Mouse (Mus musculus) embryonic facial prominence, embryonic 13.5 days (tissue): ENCODE data around the gene Fam32a. TPM values are rescaled to one million over a fixed set of nuclear protein-coding genes. Genes with fewer than 3 reads are reported as not detected.

ENCODE experiments used
- ATAC-seq: fragments of 200-750 bp; cut with Nextera tagmentation; 2 replicates; pipeline ENCODE4 v1.8.0; 2017; ENCODE audit warnings: low read depth; ENCODE audit not compliant: insufficient number of reproducible peaks, insufficient read depth, low FRiP score, low TSS enrichment
- H3K27ac ChIP-seq: fragments of 300-500 bp; sonication (generic); 2 replicates; pipeline ENCODE4 v1.5.1; 2015; ENCODE audit warnings: moderate library complexity, mild to moderate bottlenecking, inconsistent platforms
- H3K27me3 ChIP-seq: fragments of 300-500 bp; sonication (generic); 2 replicates; pipeline ENCODE4 v1.6.1; 2015; ENCODE audit warnings: mild to moderate bottlenecking, inconsistent platforms
- H3K36me3 ChIP-seq: fragments of 300-500 bp; sonication (generic); 2 replicates; pipeline ENCODE4 v1.6.1; 2015; ENCODE audit warnings: mild to moderate bottlenecking, inconsistent platforms
- H3K4me1 ChIP-seq: fragments of 300-500 bp; sonication (generic); 2 replicates; pipeline ENCODE4 v1.6.1; 2015; ENCODE audit warnings: inconsistent platforms
- H3K4me2 ChIP-seq: fragments of 300-500 bp; sonication (generic); 2 replicates; pipeline ENCODE4 v1.6.1; 2015; ENCODE audit warnings: moderate library complexity, mild to moderate bottlenecking, inconsistent platforms
- H3K4me3 ChIP-seq: fragments of 300-500 bp; sonication (generic); 2 replicates; pipeline ENCODE4 v1.5.1; 2015; ENCODE audit warnings: mild to moderate bottlenecking, inconsistent platforms
- H3K9ac ChIP-seq: fragments of 300-500 bp; sonication (generic); 2 replicates; pipeline ENCODE4 v1.6.1; 2015; ENCODE audit warnings: mild to moderate bottlenecking, inconsistent platforms
- H3K9me3 ChIP-seq: fragments of 300-500 bp; sonication (generic); 2 replicates; pipeline ENCODE4 v1.6.1; 2016; ENCODE audit warnings: inconsistent platforms
- WGBS: fragments of 180-500 bp; shearing (Covaris S2); methylation state at CpG from one replicate; pipeline ENCODE4 v1.1.7; 2015; ENCODE audit warnings: mixed read lengths; 5-methylcytosine and 5-hydroxymethylcytosine counted together
- polyA plus RNA-seq: library from polyadenylated mRNA; unstranded; fragments of >200 nt; fragmentation: Nextera tagmentation; extraction: Ambion mirVana; gene quantifications from 2 replicates; pipeline ENCODE4 v1.2.1, GENCODE M21; 2015

Gene Fam32a
- polyA plus RNA-seq, 1 experiment from 2014 or later = 75.3 TPM

DNA sequence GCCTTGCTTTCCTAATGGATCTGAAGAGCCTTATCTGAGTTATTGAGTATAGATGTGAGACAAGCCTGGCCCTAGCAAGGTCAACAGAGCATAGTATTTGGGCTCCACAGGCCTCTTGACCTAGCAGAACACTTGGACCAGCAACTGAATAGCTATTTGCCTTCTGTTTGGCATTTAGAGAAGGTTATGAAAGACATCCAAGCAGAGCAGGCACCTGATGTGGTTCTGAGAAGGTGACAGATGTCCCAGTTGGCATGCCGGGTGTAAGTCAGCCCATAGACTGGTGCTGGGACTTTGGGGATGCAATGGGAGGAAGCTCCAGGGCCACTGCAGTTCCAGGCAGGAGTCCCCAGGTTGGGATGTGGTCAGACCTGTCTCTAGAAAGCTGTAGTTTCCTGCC is 22.7 kb downstream of the Fam32a start:
- Histone ChIP-seq H3K4me2 (no peak overlapping the region), H3K27ac (no peak overlapping the region), H3K9ac (no peak overlapping the region), H3K36me3 (peaks cover 23% of the 10 kb centered on the region), H3K27me3 (no peaks in the 10 kb centered on the region), H3K4me3 (no peak overlapping the region), H3K9me3 (no peaks in the 10 kb centered on the region), H3K4me1 (peaks cover 10% of the 10 kb centered on the region)
- ATAC-seq = no peak
- WGBS = 91% methylated on average over 1 of the region's 1 CpGs

DNA sequence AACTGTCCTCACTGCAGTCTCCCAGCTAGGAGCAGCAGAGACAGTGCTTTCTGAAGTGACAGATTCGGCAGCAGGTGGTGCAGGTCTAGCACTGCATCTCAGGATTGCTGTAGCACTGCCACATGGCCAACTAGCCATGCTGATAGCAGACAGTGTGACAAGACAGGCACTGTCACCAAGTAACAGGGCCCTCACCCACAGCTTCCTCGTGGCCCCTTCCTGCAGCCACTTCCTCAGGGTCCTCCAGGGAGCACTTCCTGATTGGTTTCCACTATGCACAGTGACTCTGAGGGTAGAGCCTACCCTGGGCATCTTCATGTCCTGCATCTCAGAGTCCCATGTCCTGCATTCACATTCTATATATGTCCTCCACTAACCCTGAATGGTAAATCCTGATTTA is 25.1 kb downstream of the Fam32a start:
- no peak for ATAC-seq
- Histone ChIP-seq H3K9me3 (no peaks in the 10 kb centered on the region), H3K4me1 (peaks cover 10% of the 10 kb centered on the region), H3K9ac (no peak overlapping the region), H3K4me3 (no peak overlapping the region), H3K27me3 (no peaks in the 10 kb centered on the region), H3K27ac (no peak overlapping the region), H3K4me2 (no peak overlapping the region), H3K36me3 (peaks cover 28% of the 10 kb centered on the region)
- 80% methylated on average over 2 of the region's 2 CpGs for WGBS

DNA sequence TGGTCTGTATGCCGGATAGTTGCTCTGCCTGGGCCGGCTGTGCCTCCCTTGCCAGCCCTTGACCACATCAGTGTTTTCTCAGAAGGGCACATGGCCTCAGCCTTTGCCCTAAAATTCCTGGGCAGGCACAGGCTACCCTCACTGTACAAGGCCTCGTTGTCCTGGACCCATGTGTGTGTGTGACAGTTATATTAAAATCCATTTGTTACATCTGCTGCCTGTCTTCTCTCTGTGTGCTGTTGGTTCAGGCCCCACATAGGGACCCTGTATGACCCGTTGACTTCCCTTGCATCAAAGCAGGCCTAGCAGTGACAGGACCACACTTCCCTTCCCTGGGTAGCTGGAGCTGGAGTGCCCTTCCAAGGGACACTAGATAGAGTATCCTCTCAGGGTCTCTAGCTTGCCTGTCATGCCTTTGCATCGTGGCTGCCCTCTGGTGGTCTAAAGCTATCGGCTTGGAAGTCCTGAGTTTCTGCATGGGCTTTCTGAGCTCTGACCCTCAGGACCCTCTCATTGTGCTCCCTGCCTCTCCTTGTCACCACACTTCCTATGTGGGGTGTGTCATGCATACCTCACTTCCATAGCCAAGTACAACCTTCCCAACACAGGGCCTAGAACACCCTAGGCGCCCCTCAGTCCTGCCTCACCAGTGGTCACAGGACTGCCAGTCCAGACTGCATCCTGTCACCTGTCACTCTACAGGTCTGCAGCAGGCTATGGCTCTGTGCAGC is 37.8 kb downstream of the Fam32a start:
- H3K27me3 ChIP-seq = no peaks in the 10 kb centered on the region
- H3K4me1 ChIP-seq = peaks cover 7% of the 10 kb centered on the region
- no peaks in the 10 kb centered on the region for H3K9me3 ChIP-seq
- no peak overlapping the region for H3K9ac ChIP-seq
- no peak; the same call in 1 of the 2 replicates for ATAC-seq
- peaks cover 38% of the 10 kb centered on the region for H3K36me3 ChIP-seq
- H3K4me2 ChIP-seq = no peak overlapping the region
- H3K27ac ChIP-seq = no peak overlapping the region
- WGBS = 56% methylated on average over 7 of the region's 7 CpGs
- no peak overlapping the region for H3K4me3 ChIP-seq

DNA sequence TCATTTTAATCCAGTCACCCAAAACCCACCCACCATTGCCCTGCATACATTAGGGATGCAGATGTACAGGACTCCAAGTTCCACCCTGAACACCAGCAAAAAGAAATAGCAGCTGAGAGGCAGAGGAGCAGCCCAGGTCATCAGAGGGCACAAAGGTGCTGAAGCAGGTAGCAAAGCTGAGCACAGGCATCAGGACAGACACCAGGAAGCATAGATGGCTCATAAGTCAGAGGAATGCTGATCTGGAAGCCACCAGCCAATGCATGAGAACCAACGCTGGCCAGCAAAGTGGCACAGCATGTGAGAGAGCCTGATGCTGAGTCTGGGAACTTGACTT is 38.3 kb downstream of the Fam32a start:
- no peak overlapping the region for H3K9ac ChIP-seq
- H3K4me3 ChIP-seq = no peak overlapping the region
- peaks cover 7% of the 10 kb centered on the region for H3K4me1 ChIP-seq
- H3K4me2 ChIP-seq = no peak overlapping the region
- no peak overlapping the region for H3K27ac ChIP-seq
- no peaks in the 10 kb centered on the region for H3K9me3 ChIP-seq
- peaks cover 33% of the 10 kb centered on the region for H3K36me3 ChIP-seq
- ATAC-seq = no peak
- 82% methylated on average over 1 of the region's 1 CpGs for WGBS
- no peaks in the 10 kb centered on the region for H3K27me3 ChIP-seq

DNA sequence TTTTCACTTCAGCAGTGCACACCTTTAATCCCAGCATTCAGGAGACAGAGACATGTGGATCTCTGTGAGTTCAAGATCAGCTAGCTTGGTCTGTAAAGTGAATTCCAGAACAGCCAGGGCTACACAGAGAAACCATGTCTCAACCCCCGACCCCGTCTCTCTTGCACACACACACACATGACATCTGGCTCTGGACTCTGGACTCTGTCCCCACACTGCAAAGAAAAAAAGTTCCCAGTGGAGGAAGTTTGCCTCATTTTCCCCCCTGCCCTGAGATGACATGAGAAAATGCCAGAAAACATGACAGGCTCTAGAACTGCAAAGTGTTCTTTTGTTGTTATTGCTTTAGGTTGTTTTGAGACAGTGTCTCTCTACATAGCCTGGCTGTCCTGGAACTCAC is 40.3 kb downstream of the Fam32a start:
- no peak overlapping the region for H3K9ac ChIP-seq
- H3K27me3 ChIP-seq = no peaks in the 10 kb centered on the region
- no peak for ATAC-seq
- no peak overlapping the region for H3K4me3 ChIP-seq
- peaks cover 7% of the 10 kb centered on the region for H3K4me1 ChIP-seq
- H3K9me3 ChIP-seq = no peaks in the 10 kb centered on the region
- no peak overlapping the region for H3K4me2 ChIP-seq
- 67% methylated on average over 2 of the region's 2 CpGs for WGBS
- peaks cover 17% of the 10 kb centered on the region for H3K36me3 ChIP-seq
- no peak overlapping the region for H3K27ac ChIP-seq

DNA sequence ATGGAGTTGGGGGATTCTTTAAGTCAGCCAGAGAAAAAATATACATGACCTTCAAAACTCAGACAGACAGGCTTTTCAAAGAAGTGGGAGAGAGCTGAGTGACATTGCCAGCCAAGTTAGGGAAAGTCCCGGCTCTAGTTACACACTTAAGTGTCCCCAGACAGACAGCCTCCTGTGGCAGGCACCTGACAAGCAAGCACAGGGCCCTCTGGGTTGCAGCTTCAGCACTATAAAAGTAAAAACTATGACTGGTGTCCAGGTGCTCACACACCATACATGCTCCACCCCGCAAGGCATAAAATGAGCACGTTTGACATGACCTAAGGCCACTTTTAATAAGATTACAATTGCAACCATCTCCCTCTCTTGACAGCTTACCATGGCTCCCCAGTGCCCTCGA is 41.1 kb downstream of the Fam32a start:
- Histone ChIP-seq H3K36me3 (peaks cover 10% of the 10 kb centered on the region), H3K27ac (no peak overlapping the region), H3K9ac (peak overlapping the region; percentile 46; the same call in 1 of the 2 replicates), H3K9me3 (no peaks in the 10 kb centered on the region), H3K4me1 (peaks cover 7% of the 10 kb centered on the region), H3K27me3 (no peaks in the 10 kb centered on the region), H3K4me3 (no peak overlapping the region), H3K4me2 (no peak overlapping the region)
- ATAC-seq = no peak
- 41% methylated on average over 4 of the region's 4 CpGs for WGBS

DNA sequence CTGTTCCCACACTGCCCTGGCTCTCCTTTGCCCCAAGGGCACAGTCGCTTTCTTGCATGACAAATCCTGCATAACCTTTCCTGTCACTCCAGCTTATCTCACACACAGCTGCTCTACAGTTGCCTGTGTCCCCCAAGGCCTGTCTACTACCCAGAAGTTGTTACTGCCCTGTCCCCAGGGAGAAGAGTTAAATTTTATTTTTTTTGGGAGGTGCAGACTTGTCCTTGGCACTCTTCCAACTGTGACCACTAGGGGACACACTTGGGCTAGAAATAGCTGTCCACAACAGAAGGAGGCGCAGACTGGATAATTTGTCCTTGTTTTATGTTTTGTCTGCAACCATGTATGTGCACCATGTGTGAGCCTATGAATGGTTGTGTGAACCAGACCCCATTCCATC is 41.5 kb downstream of the Fam32a start:
- peaks cover 7% of the 10 kb centered on the region for H3K4me1 ChIP-seq
- H3K9ac ChIP-seq = peak overlapping the region; percentile 46; the same call in 1 of the 2 replicates
- no peak overlapping the region for H3K27ac ChIP-seq
- peaks cover 7% of the 10 kb centered on the region for H3K36me3 ChIP-seq
- no peak overlapping the region for H3K4me2 ChIP-seq
- ATAC-seq = no peak
- H3K4me3 ChIP-seq = no peak overlapping the region
- H3K9me3 ChIP-seq = no peaks in the 10 kb centered on the region
- no peaks in the 10 kb centered on the region for H3K27me3 ChIP-seq
- WGBS = 24% methylated on average over 2 of the region's 2 CpGs

DNA sequence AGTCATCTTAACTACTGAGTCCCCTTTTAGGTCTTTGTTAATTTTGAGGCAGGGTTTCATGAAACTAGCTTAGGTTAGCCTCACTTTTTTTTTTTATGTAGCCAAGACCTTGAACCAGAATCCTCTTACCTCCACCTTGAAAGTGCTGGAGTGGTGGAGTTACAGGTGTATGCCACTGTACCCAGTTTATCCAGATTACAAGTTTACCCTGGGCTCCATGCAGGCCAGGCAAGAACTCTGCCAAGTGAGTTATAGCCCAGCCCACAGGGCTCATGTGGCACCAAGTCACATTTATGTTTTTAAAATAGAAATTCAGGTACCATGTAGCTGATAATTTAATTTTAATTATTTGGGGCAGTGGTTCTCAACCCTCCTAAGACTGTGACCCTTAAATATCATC is 41.9 kb downstream of the Fam32a start:
- peaks cover 7% of the 10 kb centered on the region for H3K4me1 ChIP-seq
- no peak overlapping the region for H3K4me3 ChIP-seq
- H3K4me2 ChIP-seq = no peak overlapping the region
- H3K27ac ChIP-seq = no peak overlapping the region
- H3K9me3 ChIP-seq = no peaks in the 10 kb centered on the region
- H3K9ac ChIP-seq = no peak overlapping the region
- peaks cover 7% of the 10 kb centered on the region for H3K36me3 ChIP-seq
- H3K27me3 ChIP-seq = no peaks in the 10 kb centered on the region
- no peak for ATAC-seq

DNA sequence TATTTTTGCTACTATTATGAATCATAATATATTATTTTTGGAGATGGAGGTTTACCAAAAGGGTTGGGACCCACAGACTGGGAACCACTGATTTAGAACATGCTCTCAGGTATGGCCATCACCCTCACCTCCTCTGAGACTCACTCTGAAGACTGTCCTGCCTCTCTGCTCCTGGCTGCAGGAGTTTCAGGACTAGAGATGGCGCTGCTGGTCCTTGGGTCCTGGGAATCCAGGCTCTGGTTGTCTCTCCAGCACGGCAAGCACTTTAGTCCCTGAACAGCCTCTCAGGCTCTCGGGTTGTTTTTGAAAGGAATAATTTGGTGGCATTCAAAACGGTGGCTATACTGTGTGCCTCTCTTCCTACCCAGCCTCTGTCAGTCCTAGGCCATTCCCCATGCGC is 42.3 kb downstream of the Fam32a start:
- Histone ChIP-seq H3K9ac (no peak overlapping the region), H3K4me2 (no peak overlapping the region), H3K27me3 (no peaks in the 10 kb centered on the region), H3K27ac (no peak overlapping the region), H3K4me3 (no peak overlapping the region), H3K4me1 (peaks cover 7% of the 10 kb centered on the region), H3K9me3 (no peaks in the 10 kb centered on the region), H3K36me3 (peaks cover 5% of the 10 kb centered on the region)
- no peak for ATAC-seq
- 47% methylated on average over 5 of the region's 5 CpGs for WGBS

DNA sequence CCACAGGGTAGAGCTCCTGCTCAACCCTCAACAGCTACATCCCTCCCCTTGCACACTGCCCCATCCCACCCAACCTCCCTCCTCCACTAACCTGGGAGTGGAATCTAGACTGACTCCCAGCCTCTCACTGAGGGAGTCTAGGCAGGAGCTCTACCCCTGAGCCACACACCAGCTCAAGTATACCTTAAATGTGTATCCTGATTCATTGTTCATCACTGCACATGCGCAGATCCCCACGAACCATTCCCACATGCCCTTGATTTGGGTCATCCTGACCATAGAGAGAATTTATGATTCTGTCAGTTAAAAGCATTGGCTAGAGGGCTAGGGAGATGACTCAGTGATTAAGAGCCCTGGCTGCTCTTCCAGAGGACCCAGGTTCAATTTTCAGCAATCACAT is 43.2 kb downstream of the Fam32a start:
- Histone ChIP-seq H3K27me3 (no peaks in the 10 kb centered on the region), H3K36me3 (no peaks in the 10 kb centered on the region), H3K9ac (no peak overlapping the region), H3K4me3 (no peak overlapping the region), H3K4me2 (no peak overlapping the region), H3K9me3 (no peaks in the 10 kb centered on the region), H3K27ac (no peak overlapping the region), H3K4me1 (peaks cover 7% of the 10 kb centered on the region)
- no peak for ATAC-seq
- 93% methylated on average over 2 of the region's 2 CpGs for WGBS

DNA sequence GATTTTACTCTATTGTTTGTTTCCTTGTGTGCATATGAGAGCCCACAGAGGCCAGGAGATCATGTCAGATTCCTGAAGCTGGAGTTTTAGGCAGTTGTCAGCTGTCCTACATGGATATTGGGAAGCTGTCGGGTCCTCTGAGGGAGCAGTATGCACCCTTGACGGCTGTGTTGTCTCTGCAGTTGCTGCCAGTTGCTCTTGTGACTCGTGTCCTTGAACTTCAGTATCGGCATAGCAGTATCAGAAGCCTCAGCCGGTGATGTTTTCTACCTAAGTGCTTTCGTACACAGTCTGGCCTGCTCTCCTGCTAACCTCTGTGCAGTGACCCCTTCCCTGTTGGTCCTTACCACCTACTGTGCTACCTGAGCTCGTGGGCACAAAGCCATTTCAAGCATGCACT is 43.9 kb downstream of the Fam32a start:
- H3K27me3 ChIP-seq = no peaks in the 10 kb centered on the region
- H3K4me1 ChIP-seq = peaks cover 7% of the 10 kb centered on the region
- no peak overlapping the region for H3K4me3 ChIP-seq
- H3K36me3 ChIP-seq = no peaks in the 10 kb centered on the region
- H3K4me2 ChIP-seq = no peak overlapping the region
- 70% methylated on average over 7 of the region's 7 CpGs for WGBS
- no peak overlapping the region for H3K9ac ChIP-seq
- no peaks in the 10 kb centered on the region for H3K9me3 ChIP-seq
- no peak overlapping the region for H3K27ac ChIP-seq
- ATAC-seq = no peak

DNA sequence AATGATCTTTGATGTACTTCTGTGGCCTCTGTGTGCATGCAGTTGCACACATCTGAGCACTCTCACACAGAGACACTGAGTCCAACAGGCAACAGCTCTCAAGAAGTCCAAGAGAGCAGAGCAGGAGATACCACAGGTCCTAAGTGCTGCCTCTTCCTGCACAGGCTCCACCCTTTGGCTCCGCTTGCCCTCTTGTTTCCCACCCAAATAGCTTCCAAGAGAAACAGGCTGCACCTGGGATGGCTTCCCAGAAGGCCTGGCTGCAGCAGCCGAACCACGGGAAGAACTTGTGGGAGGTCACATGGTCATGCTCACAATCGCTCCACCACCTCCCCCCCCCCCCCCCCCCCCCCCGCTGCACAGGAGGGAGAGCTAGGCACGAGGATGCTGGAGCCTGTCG is 45.8 kb downstream of the Fam32a start:
- Histone ChIP-seq H3K4me3 (no peak overlapping the region), H3K36me3 (no peaks in the 10 kb centered on the region), H3K4me1 (peaks cover 7% of the 10 kb centered on the region), H3K4me2 (no peak overlapping the region), H3K9ac (no peak overlapping the region), H3K9me3 (no peaks in the 10 kb centered on the region), H3K27ac (no peak overlapping the region), H3K27me3 (no peaks in the 10 kb centered on the region)
- 53% methylated on average over 6 of the region's 7 CpGs for WGBS
- ATAC-seq = no peak
